Mouse (Mus musculus) gastrocnemius, adult 8-10 months (tissue): ENCODE results near the gene Olfr1183. TPM values are rescaled to one million over a fixed set of nuclear protein-coding genes. Genes with fewer than 3 reads are reported as not detected.
"Not testable (repeated sequence)": the region's sequence is repeated elsewhere in the genome, so short reads cannot be mapped to it uniquely, and the experiment has no call there.

Source experiments
- DNase-seq, 2 experiments: peaks; one replicate each; pipeline ENCODE4 v3.0.0; 2022; ENCODE audit warnings: low spot score in 2 of 2
- total RNA-seq, 4 experiments: library from RNA; stranded (reverse); gene quantifications; 2 replicates each; pipeline ENCODE4 v1.2.4; 2022

Gene Olfr1183
- not detected for total RNA-seq

GRCm38 (mm10) chr2:88454567-88454966 lies at the start of gene Olfr1183:
Gene Olfr1183 (plus strand): TSS chr2:88454867.
- DNase-seq, result not testable (repeated sequence)

GRCm38 (mm10) chr2:88406353-88406752 lies 48.3 kb upstream of the Olfr1183 start, which contains the start of gene Olfr1179:
Gene Olfr1179 (minus strand): TSS chr2:88406453.
- no peak for DNase-seq

GRCm38 (mm10) chr2:88419051-88419450 lies 35.6 kb upstream of the Olfr1183 start, which contains the start of gene Olfr1180:
Gene Olfr1180 (minus strand): TSS chr2:88419151.
- no peak for DNase-seq

GRCm38 (mm10) chr2:88426071-88426470 lies 28.6 kb upstream of the Olfr1183 start, which contains the start of gene Olfr1181:
Gene Olfr1181 (minus strand): TSS chr2:88426171.
- DNase-seq, result no peak

- no peak for DNase-seq
These were observed 5.6 kb upstream of the Olfr1183 start, which contains the start of gene Gm13757 for GRCm38 (mm10) chr2:88449031-88449430. Gene Gm13757 (minus strand): TSS chr2:88449131.

- DNase-seq, result no peak
These were observed 28.6 kb downstream of the Olfr1183 start, which contains the start of gene Olfr1184 for GRCm38 (mm10) chr2:88483298-88483697. Gene Olfr1184 (plus strand): TSS chr2:88483598.

GRCm38 (mm10) chr2:88493020-88493419 lies 38.4 kb downstream of the Olfr1183 start, which contains the start of gene Olfr1185-ps1:
Gene Olfr1185-ps1 (plus strand): TSS chr2:88493320.
- DNase-seq, result no peak

- DNase-seq, result no peak
These were observed 63.6 kb downstream of the Olfr1183 start, which contains the start of gene Olfr1186 for GRCm38 (mm10) chr2:88518251-88518650. Gene Olfr1186 (plus strand): TSS chr2:88518551.

Other genes starting within 250 kb of the Olfr1183 start
- gene Olfr1170, start 226.5 kb upstream of the Olfr1183 start, total RNA-seq, result not detected
- not detected for gene Olfr1173, start 175.0 kb upstream of the Olfr1183 start, total RNA-seq
- gene Olfr1174-ps, start 139.7 kb upstream of the Olfr1183 start, total RNA-seq, result not detected
- gene Olfr1175-ps, start 127.7 kb upstream of the Olfr1183 start, total RNA-seq, result not detected
- gene Olfr1176, start 118.1 kb upstream of the Olfr1183 start, total RNA-seq, result not detected
- gene Olfr1177-ps, start 108.4 kb upstream of the Olfr1183 start, total RNA-seq, result not detected
- gene Olfr1178, start 67.8 kb upstream of the Olfr1183 start, total RNA-seq, result not detected
- gene Olfr1179, start 48.4 kb upstream of the Olfr1183 start, total RNA-seq, result not detected
- not detected for gene Olfr1180, start 35.7 kb upstream of the Olfr1183 start, total RNA-seq
- not detected for gene Olfr1181, start 28.7 kb upstream of the Olfr1183 start, total RNA-seq
- not detected for gene Gm13757, start 5.7 kb upstream of the Olfr1183 start, total RNA-seq
- gene Olfr1184, start 28.7 kb downstream of the Olfr1183 start, total RNA-seq, result not detected
- not detected for gene Olfr1185-ps1, start 38.5 kb downstream of the Olfr1183 start, total RNA-seq
- not detected for gene Olfr1186, start 63.7 kb downstream of the Olfr1183 start, total RNA-seq
- not detected for gene Olfr1188, start 102.1 kb downstream of the Olfr1183 start, total RNA-seq
- gene Olfr1189, start 131.6 kb downstream of the Olfr1183 start, total RNA-seq, result not detected
- gene Olfr1191-ps1, start 185.7 kb downstream of the Olfr1183 start, total RNA-seq, result not detected
- not detected for gene Olfr1192-ps1, start 193.6 kb downstream of the Olfr1183 start, total RNA-seq
- gene Olfr1193, start 220.8 kb downstream of the Olfr1183 start, total RNA-seq, result not detected
- not detected for gene Olfr1195, start 234.3 kb downstream of the Olfr1183 start, total RNA-seq
- gene Olfr1196, start 249.7 kb downstream of the Olfr1183 start, total RNA-seq, result not detected